14 mouse cellular contexts compared by ENCODE assay signal in genomic region chr2:155756855-155757566, GRCm38 (mm10). TPM values are rescaled to one million over a fixed set of nuclear protein-coding genes. Genes with fewer than 3 reads are reported as not detected.
DNase-seq lines count a peak whose midpoint lies in the region; ATAC-seq and TF ChIP-seq lines count a peak whose summit lies in the region.
"Had no signal": no experiment of that assay in that cellular context is flagged by ENCODE, and none has a peak within 500 bp of the region (broad histone marks: within the 10 kb centered on the region; RNA-seq: fewer than 3 reads in every experiment).

No protein-coding gene starts in this region.

- no peaks in the 10 kb centered on the region for H3K36me3 ChIP-seq in lung, embryonic 14.5 days (ENCODE audit: insufficient read depth)
- H3K36me3 ChIP-seq in limb, embryonic 10.5 days = no peaks in the 10 kb centered on the region
- no peaks in the 10 kb centered on the region for H3K36me3 ChIP-seq in forebrain, embryonic 15.5 days
- H3K36me3 ChIP-seq: heart, embryonic 13.5 days had no signal

- no peak overlapping the region for H3K9ac ChIP-seq in lung, embryonic 14.5 days
- no peak overlapping the region for H3K9ac ChIP-seq in forebrain, embryonic 15.5 days (replicated peaks)
- H3K9ac ChIP-seq: heart, embryonic 13.5 days had no signal

- DNase-seq in gastrocnemius, adult 2 months = no peak
- no peak for DNase-seq in gastrocnemius, postnatal 14 days
- DNase-seq in lung, embryonic 14.5 days = no peak
- DNase-seq in lung, adult 2 months = no peak
- DNase-seq in NIH3T3 (ENCODE audit: low read depth) = peak; percentile 28
- DNase-seq in limb, embryonic 10.5 days (ENCODE audit: low spot score) = peak; percentile 30
- DNase-seq in frontal cortex, postnatal 14 days (ENCODE audit: low spot score in 2 of 2) = no peak
- DNase-seq: kidney, adult 9 months; left cerebral cortex, postnatal 4 days; right cerebral cortex, postnatal 4 days; thymus, postnatal 36 days had no signal

- no peak overlapping the region for H3K27ac ChIP-seq in gastrocnemius, adult 2 months
- H3K27ac ChIP-seq in lung, embryonic 14.5 days (ENCODE audit: low read depth) = no peak overlapping the region
- no peak overlapping the region for H3K27ac ChIP-seq in limb, embryonic 10.5 days
- H3K27ac ChIP-seq in forebrain, embryonic 15.5 days (replicated peaks) = no peak overlapping the region
- H3K27ac ChIP-seq: heart, embryonic 13.5 days had no signal

- H3K9me3 ChIP-seq in lung, embryonic 14.5 days (ENCODE audit: low read depth, low read length) = no peaks in the 10 kb centered on the region
- H3K9me3 ChIP-seq in limb, embryonic 10.5 days (replicated peaks) = no peaks in the 10 kb centered on the region
- no peaks in the 10 kb centered on the region for H3K9me3 ChIP-seq in forebrain, embryonic 15.5 days
- H3K9me3 ChIP-seq: heart, embryonic 13.5 days had no signal

- TF ChIP-seq CTCF in gastrocnemius, adult 2 months (IDR thresholded peaks at IDR 0.05) = peak; percentile 18; the same call in 1 of the 2 replicates
- peak; percentile 51; the same call in 1 of the 2 replicates for TF ChIP-seq CTCF in lung, embryonic 14.5 days (IDR thresholded peaks at IDR 0.05; ENCODE audit: low read depth)
- no peak for TF ChIP-seq CTCF in lung, adult 2 months (IDR thresholded peaks at IDR 0.05; ENCODE audit: insufficient read depth, low read length)

- intact Hi-C loops in gastrocnemius, adult 2 months (cut with DNase I) = no loop called here
- intact Hi-C loops in gastrocnemius, postnatal 14 days (cut with DNase I; ENCODE audit: low total_unique reads) = no loop called here

- H3K4me1 ChIP-seq in lung, embryonic 14.5 days (ENCODE audit: insufficient read depth) = no peaks in the 10 kb centered on the region
- H3K4me1 ChIP-seq in lung, adult 2 months (ENCODE audit: control insufficient read depth, insufficient read depth, low read length) = no peaks in the 10 kb centered on the region
- H3K4me1 ChIP-seq in limb, embryonic 10.5 days = peaks cover 5% of the 10 kb centered on the region; the same call in 1 of the 2 replicates
- H3K4me1 ChIP-seq in forebrain, embryonic 15.5 days = no peaks in the 10 kb centered on the region
- H3K4me1 ChIP-seq: heart, embryonic 13.5 days had no signal

- 61% methylated on average over 14 of the region's 14 CpGs for WGBS in lung, embryonic 14.5 days
- 59% methylated on average over 14 of the region's 14 CpGs for WGBS in lung, adult 2 months
- 67% methylated on average over 14 of the region's 14 CpGs for WGBS in limb, embryonic 10.5 days
- WGBS in forebrain, embryonic 15.5 days = 68% methylated on average over 14 of the region's 14 CpGs

- ATAC-seq in lung, embryonic 14.5 days (ENCODE audit: insufficient read depth) = no peak
- ATAC-seq in forebrain, embryonic 15.5 days (replicated peaks) = no peak

- no peak overlapping the region for H3K4me2 ChIP-seq in lung, embryonic 14.5 days
- no peak overlapping the region for H3K4me2 ChIP-seq in forebrain, embryonic 15.5 days (replicated peaks)
- H3K4me2 ChIP-seq: heart, embryonic 13.5 days had no signal

- H3K27me3 ChIP-seq in lung, embryonic 14.5 days (ENCODE audit: insufficient read depth, low read length) = no peaks in the 10 kb centered on the region
- peaks cover 18% of the 10 kb centered on the region for H3K27me3 ChIP-seq in limb, embryonic 10.5 days (ENCODE audit: low read depth, poor library complexity, severe bottlenecking)
- no peaks in the 10 kb centered on the region for H3K27me3 ChIP-seq in forebrain, embryonic 15.5 days

- TF ChIP-seq POLR2A in lung, adult 2 months (IDR thresholded peaks at IDR 0.05; ENCODE audit: borderline replicate concordance, extremely low read depth, low read depth, low read length) = no peak

- no peak overlapping the region for H3K4me3 ChIP-seq in gastrocnemius, adult 2 months
- no peak overlapping the region for H3K4me3 ChIP-seq in lung, embryonic 14.5 days (ENCODE audit: low read depth, low read length)
- no peak overlapping the region for H3K4me3 ChIP-seq in lung, adult 2 months (replicated peaks; ENCODE audit: extremely low read depth, low read depth, low read length)
- no peak overlapping the region for H3K4me3 ChIP-seq in limb, embryonic 10.5 days
- no peak overlapping the region for H3K4me3 ChIP-seq in forebrain, embryonic 15.5 days
- H3K4me3 ChIP-seq: heart, embryonic 13.5 days had no signal

RNA-seq across cellular contexts. Expression of gene Procr, which starts 6.1 kb away (rescaled TPM):
- 10 to 100 TPM in 1 of 2 experiments, 1 to 10 TPM in 1; 9.9 to 21.3 TPM for total RNA-seq in gastrocnemius, adult 2 months (2021)
- total RNA-seq in gastrocnemius, postnatal 14 days (2021) = 10 to 100 TPM; 10.3 to 12.7 TPM
- polyA plus RNA-seq in lung, embryonic 14.5 days (2014; fragmentation: Nextera tagmentation; extraction: Ambion mirVana) = 10.4 and 10.9 TPM in 2 replicates
- 3.2 and 4.5 TPM in 2 replicates for polyA plus RNA-seq in lung, adult 2 months (2012; rRNA removed)
- polyA plus RNA-seq in limb, embryonic 10.5 days (2016; fragmentation: Nextera tagmentation; extraction: Ambion mirVana) = 0.87 and 1.9 TPM in 2 replicates
- polyA plus RNA-seq in forebrain, embryonic 15.5 days (2015; fragmentation: Nextera tagmentation; extraction: Ambion mirVana) = 1.9 and 2.7 TPM in 2 replicates

RNA-seq across cellular contexts. Expression of gene Mmp24, which starts 18.1 kb away (rescaled TPM):
- total RNA-seq in gastrocnemius, adult 2 months (2021) = not detected
- under 1 TPM in 1 of 2 experiments, not detected in 1; 0.08 TPM for total RNA-seq in gastrocnemius, postnatal 14 days (2021)
- polyA plus RNA-seq in lung, embryonic 14.5 days (2014; fragmentation: Nextera tagmentation; extraction: Ambion mirVana) = not detected in 2 replicates
- polyA plus RNA-seq in lung, adult 2 months (2012; rRNA removed) = 0.03 and 0.06 TPM in 2 replicates
- 0.05 TPM in 1 of 2 replicates, not detected in the other for polyA plus RNA-seq in limb, embryonic 10.5 days (2016; fragmentation: Nextera tagmentation; extraction: Ambion mirVana)
- 13.1 TPM in 2 replicates for polyA plus RNA-seq in forebrain, embryonic 15.5 days (2015; fragmentation: Nextera tagmentation; extraction: Ambion mirVana)

RNA-seq across cellular contexts. Expression of gene Gm17581, which starts 21.3 kb away (rescaled TPM):
- not detected for total RNA-seq in gastrocnemius, adult 2 months (2021)
- total RNA-seq in gastrocnemius, postnatal 14 days (2021) = not detected
- polyA plus RNA-seq in lung, embryonic 14.5 days (2014; fragmentation: Nextera tagmentation; extraction: Ambion mirVana) = not detected in 2 replicates
- polyA plus RNA-seq in lung, adult 2 months (2012; rRNA removed) = not detected in 2 replicates
- polyA plus RNA-seq in limb, embryonic 10.5 days (2016; fragmentation: Nextera tagmentation; extraction: Ambion mirVana) = not detected in 2 replicates
- polyA plus RNA-seq in forebrain, embryonic 15.5 days (2015; fragmentation: Nextera tagmentation; extraction: Ambion mirVana) = not detected in 2 replicates
- total RNA-seq: left cerebral cortex, postnatal 4 days had no signal
- polyA plus RNA-seq: heart, embryonic 13.5 days; neural tube, embryonic 14.5 days had no signal

RNA-seq across cellular contexts. Expression of gene Edem2, which starts 27.7 kb away (rescaled TPM):
- 1 to 10 TPM; 4.2 to 4.4 TPM for total RNA-seq in gastrocnemius, adult 2 months (2021)
- 1 to 10 TPM; 6.0 to 6.2 TPM for total RNA-seq in gastrocnemius, postnatal 14 days (2021)
- polyA plus RNA-seq in lung, embryonic 14.5 days (2014; fragmentation: Nextera tagmentation; extraction: Ambion mirVana) = 35.6 and 35.7 TPM in 2 replicates
- 50.3 and 61.0 TPM in 2 replicates for polyA plus RNA-seq in lung, adult 2 months (2012; rRNA removed)
- polyA plus RNA-seq in limb, embryonic 10.5 days (2016; fragmentation: Nextera tagmentation; extraction: Ambion mirVana) = 22.1 and 26.6 TPM in 2 replicates
- 42.4 and 46.5 TPM in 2 replicates for polyA plus RNA-seq in forebrain, embryonic 15.5 days (2015; fragmentation: Nextera tagmentation; extraction: Ambion mirVana)

Comparison
In these comparisons a context has a peak if more than half of its experiments do, and no peak if none do; other contexts are left out.
1. DNase-seq: peak in NIH3T3 (single experiment) and limb, embryonic 10.5 days (single experiment); none in gastrocnemius, adult 2 months (single experiment), gastrocnemius, postnatal 14 days (single experiment), lung, embryonic 14.5 days (single experiment), lung, adult 2 months (single experiment) and frontal cortex, postnatal 14 days (0 of 2).
2. RNA of gene Mmp24, which starts 18.1 kb away (polyA plus RNA-seq): 13.1 TPM in forebrain, embryonic 15.5 days; 0.03 to 0.06 TPM in lung, adult 2 months, 0.05 TPM in limb, embryonic 10.5 days and not detected in lung, embryonic 14.5 days; every median in the first group is over 10 times any median in the second.